Mouse (Mus musculus) gastrocnemius, postnatal 4 days (tissue): Measurements from ENCODE around the gene Kbtbd13. TPM values are rescaled to one million over a fixed set of nuclear protein-coding genes. Genes with fewer than 3 reads are reported as not detected.
"Not testable (repeated sequence)": the region's sequence is repeated elsewhere in the genome, so short reads cannot be mapped to it uniquely, and the experiment has no call there.

ENCODE experiments used
- DNase-seq, 2 experiments: peaks; one replicate each; pipeline ENCODE4 v3.0.0; 2021 to 2022; ENCODE audit warnings: low spot score in 2 of 2, mixed read lengths in 2 of 2
- total RNA-seq, 2 experiments: library from RNA; stranded (reverse); gene quantifications; 2 replicates each; pipeline ENCODE4 v1.2.3; 2021

Kbtbd13 gene
- total RNA-seq, 2 experiments from 2014 or later = 10.2 to 10.6 TPM

DNA sequence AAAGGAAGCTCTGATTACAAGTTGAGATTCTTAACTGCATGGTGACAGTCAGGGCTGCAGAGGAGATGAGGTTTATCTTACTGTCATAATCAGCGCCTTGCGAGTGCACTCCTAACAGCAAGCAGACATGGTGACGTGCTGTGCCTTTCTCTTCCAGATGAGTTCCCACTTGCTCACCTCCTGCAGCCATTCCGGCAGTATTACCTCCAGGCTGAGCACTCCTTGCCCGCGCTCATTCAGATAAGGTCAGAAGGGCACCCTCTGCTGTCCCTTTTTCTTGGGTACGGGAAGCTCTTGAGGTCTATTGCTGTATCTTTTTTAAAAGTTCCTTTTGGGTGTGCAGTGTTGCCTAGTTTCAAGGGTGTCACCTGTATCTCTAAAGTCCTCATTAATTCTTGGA, 34.9 kb downstream of the Kbtbd13 start:
- no peak for DNase-seq

DNA sequence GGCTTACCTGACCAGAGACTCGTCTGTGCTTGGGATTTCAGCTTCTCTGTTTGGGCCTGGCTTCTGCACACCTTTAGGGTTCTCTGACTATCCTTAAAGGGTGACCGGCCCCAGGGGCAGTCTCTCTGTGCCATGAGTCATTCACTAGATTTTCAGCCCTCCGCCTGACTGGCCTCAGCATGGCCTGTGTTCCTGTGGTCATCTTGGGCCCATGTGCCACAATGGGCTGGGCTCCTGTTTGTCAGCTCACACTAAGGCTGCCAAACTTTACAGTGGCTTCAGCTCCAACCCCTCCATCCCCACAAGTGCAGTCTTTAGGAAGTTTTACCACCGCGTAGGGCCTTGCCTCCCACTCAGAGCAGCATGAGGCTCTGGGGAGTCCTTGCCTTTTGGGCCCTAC, 38.2 kb downstream of the Kbtbd13 start:
- no peak for DNase-seq

DNA sequence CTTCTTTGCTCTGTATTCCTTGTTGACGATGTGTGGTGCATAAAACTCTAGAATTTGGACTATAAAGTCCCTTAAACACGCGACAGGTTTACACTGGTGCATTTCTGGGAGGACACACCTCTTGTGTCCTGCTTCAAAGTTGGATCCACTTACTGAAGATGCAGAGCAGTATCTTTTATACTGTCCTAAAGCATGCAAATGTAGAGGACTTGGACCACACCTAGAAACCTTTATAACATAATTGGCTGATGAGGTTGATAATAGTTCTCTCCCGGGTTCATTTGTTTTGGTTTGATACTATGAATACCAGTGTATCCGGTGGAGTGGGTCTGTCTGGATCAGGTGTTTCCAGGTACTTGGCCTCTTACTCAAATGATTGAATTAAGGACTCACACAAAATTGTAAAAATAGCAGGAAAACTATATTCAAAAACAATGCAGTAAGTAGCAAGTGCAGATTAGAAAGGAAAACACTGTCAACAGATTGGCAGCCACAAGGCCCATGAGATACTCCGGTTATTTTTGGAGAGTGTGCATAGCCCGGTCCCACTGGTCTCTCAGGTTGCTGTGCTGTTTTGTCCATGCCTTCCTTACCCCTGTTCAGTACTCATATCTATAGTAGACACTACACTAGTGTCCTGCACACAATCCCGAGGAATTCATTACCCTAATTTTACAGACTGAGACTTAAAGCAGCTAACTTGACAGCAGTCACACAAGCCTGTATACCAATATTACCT, 44.2 kb downstream of the Kbtbd13 start:
- DNase-seq = no peak

DNA sequence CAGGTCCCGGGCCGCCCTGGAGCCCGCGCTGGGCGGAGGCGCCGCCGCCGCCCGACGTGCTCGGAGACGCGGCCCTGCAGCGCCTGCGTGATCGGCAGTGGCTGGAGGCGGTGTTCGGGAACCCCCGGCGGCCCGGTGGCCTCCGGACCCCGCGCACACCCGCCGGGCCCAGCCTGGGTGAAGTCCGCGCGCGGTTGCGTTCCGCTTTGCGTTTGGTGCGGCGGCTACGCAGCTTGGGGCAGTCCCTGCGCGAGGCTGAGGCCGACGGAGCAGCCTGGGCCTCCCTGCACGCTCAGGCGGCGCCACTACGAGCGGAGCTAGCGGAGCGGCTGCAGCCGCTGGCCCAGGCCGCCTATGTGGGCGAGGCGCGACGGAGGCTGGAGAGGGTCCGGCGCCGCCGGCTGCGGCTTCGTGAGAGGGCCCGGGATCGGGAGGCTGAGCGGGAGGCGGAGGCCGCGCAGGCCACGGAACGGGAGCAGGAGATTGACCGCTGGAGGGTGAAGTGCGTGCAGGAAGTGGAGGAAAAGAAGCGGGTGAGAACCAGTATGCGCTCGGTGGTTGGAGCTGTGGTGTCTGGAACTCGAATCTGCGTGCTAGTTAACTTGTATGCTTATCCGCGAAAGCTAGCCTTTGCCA, 44.9 kb downstream of the Kbtbd13 start:
- DNase-seq = peak; percentile 39 to 57

DNA sequence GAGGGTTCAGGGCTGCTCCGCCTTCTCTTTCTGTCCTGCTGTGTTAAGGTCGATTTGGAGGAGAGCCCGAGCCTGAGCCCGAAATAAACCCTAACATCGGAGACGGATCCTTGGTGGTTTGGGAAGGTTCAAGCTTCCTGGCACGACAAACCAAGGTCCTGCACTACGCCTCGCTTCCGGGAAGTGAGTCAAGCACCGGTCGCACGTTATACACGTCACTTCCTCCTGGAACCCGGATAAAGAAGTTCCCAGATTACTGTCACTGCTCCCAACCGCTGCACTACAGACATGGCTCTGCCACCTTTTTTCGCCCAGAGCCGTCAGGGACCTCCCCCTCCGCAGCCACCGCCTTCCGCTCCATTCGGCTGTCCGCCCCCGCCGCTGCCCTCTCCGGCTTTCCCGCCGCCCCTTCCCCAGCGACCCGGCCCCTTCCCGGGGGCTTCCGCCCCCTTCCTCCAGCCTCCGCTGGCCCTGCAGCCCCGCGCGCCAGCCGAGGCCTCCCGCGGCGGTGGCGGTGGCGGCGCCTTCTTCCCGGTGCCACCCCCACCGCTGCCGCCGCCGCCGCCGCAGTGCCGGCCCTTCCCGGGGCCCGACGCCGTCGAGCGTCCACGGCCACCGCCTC, 45.5 kb downstream of the Kbtbd13 start, which contains the start of gene Pdcd7:
Gene Pdcd7, plus strand, starts transcription at position 251 of the 622 bp plus-strand sequence.
- DNase-seq = peak; percentile 80 to 95

DNA sequence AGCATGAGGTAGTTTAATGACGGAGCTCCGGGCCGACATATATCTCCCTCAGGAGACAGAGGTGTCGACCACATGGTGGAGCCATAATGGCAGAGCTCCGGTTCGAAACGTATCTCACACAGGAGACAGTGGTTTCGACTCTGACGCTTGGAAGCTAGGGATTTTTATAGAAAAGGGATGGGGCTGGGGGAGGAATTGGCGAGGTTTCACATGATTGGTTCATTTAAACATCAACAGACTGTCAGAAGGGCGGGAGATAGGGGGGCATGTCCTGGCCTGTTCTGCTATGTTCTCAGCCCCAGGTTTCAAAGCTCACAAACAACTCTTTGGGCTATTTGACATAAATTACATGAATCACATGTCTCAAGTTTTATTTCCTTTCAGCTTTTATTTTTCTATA, 46.0 kb downstream of the Kbtbd13 start:
- not testable (repeated sequence) for DNase-seq

DNA sequence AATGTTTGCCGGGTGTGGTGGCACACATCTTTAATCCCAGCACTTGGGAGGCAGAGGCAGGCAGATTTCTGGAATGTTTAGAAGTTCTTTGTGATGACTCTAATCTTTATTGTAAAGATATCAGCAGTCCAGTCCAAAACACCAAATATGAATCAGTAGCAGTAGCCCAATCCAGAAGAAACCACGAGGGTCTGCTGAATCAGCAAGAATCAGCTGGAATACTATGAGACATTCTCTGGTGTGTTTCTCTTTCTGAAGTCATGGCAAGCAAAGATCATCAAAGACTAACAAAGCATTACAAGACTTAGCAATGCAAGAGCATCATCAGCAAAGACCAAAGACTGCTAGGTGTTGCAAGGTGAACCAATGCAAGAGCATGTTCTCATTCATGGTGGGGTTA, 51.0 kb downstream of the Kbtbd13 start:
- DNase-seq = no peak

DNA sequence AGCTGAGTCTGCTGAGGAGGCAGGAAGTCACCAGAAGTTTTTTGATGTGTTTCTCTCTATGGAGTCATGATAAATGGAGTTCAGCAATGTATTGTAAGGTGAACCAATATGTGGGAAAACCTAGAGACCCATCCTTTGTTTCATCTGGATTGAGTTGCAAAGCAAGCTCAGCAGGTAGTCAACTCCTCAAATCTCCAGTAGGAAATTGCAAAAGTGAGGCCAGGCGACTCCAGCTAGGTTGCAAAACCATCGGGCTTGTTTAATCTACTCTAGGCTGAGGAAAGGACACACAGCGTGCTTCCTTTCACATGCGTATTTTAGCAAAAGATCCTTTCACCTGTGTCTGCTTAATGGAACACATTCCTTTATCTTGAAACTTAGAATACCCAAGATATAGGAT, 52.3 kb downstream of the Kbtbd13 start:
- DNase-seq = no peak

Other genes with a start within 250 kb of the Kbtbd13 start
- 1 to 10 TPM; 8.3 to 9.1 TPM for gene Parp16, start 196.3 kb downstream of the Kbtbd13 start, total RNA-seq
- 10 to 100 TPM; 56.9 to 59.0 TPM for gene Cilp, start 126.5 kb downstream of the Kbtbd13 start, total RNA-seq
- gene Clpx, start 97.4 kb downstream of the Kbtbd13 start, total RNA-seq = 10 to 100 TPM; 53.5 to 59.6 TPM
- 10 to 100 TPM; 14.0 to 14.5 TPM for gene Pdcd7, start 45.5 kb downstream of the Kbtbd13 start, total RNA-seq
- under 1 TPM; 0.44 to 0.66 TPM for gene Ubap1l, start 30.6 kb downstream of the Kbtbd13 start, total RNA-seq
- 1 to 10 TPM; 8.7 to 9.2 TPM for gene Rasl12, start 6.9 kb upstream of the Kbtbd13 start, total RNA-seq
- gene Slc51b, start 31.3 kb upstream of the Kbtbd13 start, total RNA-seq = not detected
- 10 to 100 TPM in 1 of 2 experiments, 1 to 10 TPM in 1; 9.5 to 10.3 TPM for gene Mtfmt, start 44.1 kb upstream of the Kbtbd13 start, total RNA-seq
- gene Spg21, start 69.3 kb upstream of the Kbtbd13 start, total RNA-seq = 10 to 100 TPM; 72.6 to 85.4 TPM
- not detected for gene Ankdd1a, start 128.5 kb upstream of the Kbtbd13 start, total RNA-seq
- 10 to 100 TPM; 23.6 to 26.0 TPM for gene Plekho2, start 188.4 kb upstream of the Kbtbd13 start, total RNA-seq
- gene Pif1, start 195.5 kb upstream of the Kbtbd13 start, total RNA-seq = 1 to 10 TPM; 3.0 TPM
- 1 to 10 TPM; 5.1 to 5.6 TPM for gene Rbpms2, start 238.0 kb upstream of the Kbtbd13 start, total RNA-seq